Mouse (Mus musculus) embryonic fibroblast, embryonic 13.5 days (primary cell): ENCODE data around the gene Fancf.

Experiments used
- CTCF ChIP-seq: IDR thresholded peaks from 2 replicates; pipeline ENCODE4 v1.5.1; 2011; ENCODE audit warnings: mild to moderate bottlenecking, control low read depth, low read length, moderate library complexity, borderline replicate concordance; ENCODE audit not compliant: insufficient read depth
- POLR2A ChIP-seq: IDR thresholded peaks from 2 replicates; pipeline ENCODE4 v1.6.1; 2011; ENCODE audit warnings: low read depth, mild to moderate bottlenecking, control low read depth, low read length, moderate library complexity

DNA sequence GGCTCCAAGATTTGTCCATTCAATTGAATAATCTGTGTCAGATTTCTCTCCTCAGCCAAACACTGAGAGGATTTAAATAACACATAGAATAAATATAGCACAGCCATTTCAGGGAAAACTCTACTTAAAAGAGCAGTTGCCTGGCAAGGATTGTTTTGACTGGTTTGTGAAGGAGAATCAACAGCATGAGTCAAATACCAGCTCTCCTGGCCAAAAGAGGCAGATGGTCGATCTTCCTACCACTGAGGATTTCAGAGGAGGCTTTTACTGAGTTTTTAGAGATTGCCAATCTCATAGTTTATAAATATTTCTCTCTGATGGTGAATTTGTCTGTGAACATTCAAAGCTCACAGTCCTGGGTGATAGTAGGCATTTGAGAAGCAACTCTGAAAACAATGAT, 42.2 kb downstream of the Fancf start:
- TF ChIP-seq POLR2A (no peak), CTCF (no peak)
